Mouse (Mus musculus): ENCODE data around the gene Zfp169. TPM values are rescaled to one million over a fixed set of nuclear protein-coding genes. Genes with fewer than 3 reads are reported as not detected.

Gene Zfp169
- polyA plus RNA-seq, 1 experiment from 2014 or later, result 4.5 TPM

- WGBS, result 93% methylated on average over 6 of the region's 6 CpGs
- peak overlapping the region; percentile 38; the same call in 1 of the 2 replicates for H3K27ac ChIP-seq (ENCODE audit: low read length)
- no peak for ATAC-seq (ENCODE audit: insufficient read depth, low FRiP score)
Observed at GRCm38 (mm10) chr13:48547623-48548022, 34.4 kb upstream of the Zfp169 start.

GRCm38 (mm10) chr13:48546330-48546917 is 33.2 kb upstream of the Zfp169 start:
- H3K27ac ChIP-seq (ENCODE audit: low read length), result peak overlapping the region; percentile 100
- H3K27me3 ChIP-seq (ENCODE audit: control insufficient read depth, insufficient read depth, low read length), result no peaks in the 10 kb centered on the region
- H3K4me3 ChIP-seq (replicated peaks; ENCODE audit: low read length), result peak overlapping the region; percentile 93
- peak overlapping the region; percentile 99 for H3K9ac ChIP-seq (ENCODE audit: low read length)
- H3K4me1 ChIP-seq (ENCODE audit: control insufficient read depth, insufficient read depth, low read length), result peaks cover 17% of the 10 kb centered on the region
- peak overlapping the region; percentile 56 for H3K4me2 ChIP-seq (ENCODE audit: low read depth, low read length)
- H3K9me3 ChIP-seq (replicated peaks; ENCODE audit: control insufficient read depth, low read length), result no peaks in the 10 kb centered on the region
- no peaks in the 10 kb centered on the region for H3K36me3 ChIP-seq (ENCODE audit: control insufficient read depth, insufficient read depth, low read length)
- under 1% methylated on average over 60 of the region's 72 CpGs for WGBS
- ATAC-seq (ENCODE audit: insufficient read depth, low FRiP score), result peak; percentile 98

More at GRCm38 (mm10) chr13:48547623-48548022, 34.4 kb upstream of the Zfp169 start:
- H3K9ac ChIP-seq (ENCODE audit: low read length), result no peak overlapping the region
- no peaks in the 10 kb centered on the region for H3K27me3 ChIP-seq (ENCODE audit: control insufficient read depth, insufficient read depth, low read length)
- H3K9me3 ChIP-seq (replicated peaks; ENCODE audit: control insufficient read depth, low read length), result no peaks in the 10 kb centered on the region
- peaks cover 15% of the 10 kb centered on the region for H3K4me1 ChIP-seq (ENCODE audit: control insufficient read depth, insufficient read depth, low read length)
- no peak overlapping the region for H3K4me3 ChIP-seq (replicated peaks; ENCODE audit: low read length)
- no peaks in the 10 kb centered on the region for H3K36me3 ChIP-seq (ENCODE audit: control insufficient read depth, insufficient read depth, low read length)
- H3K4me2 ChIP-seq (ENCODE audit: low read depth, low read length), result no peak overlapping the region

GRCm38 (mm10) chr13:48545476-48546281 is 32.4 kb upstream of the Zfp169 start:
- ATAC-seq (ENCODE audit: insufficient read depth, low FRiP score), result peak; percentile 89
- peak overlapping the region; percentile 100 for H3K27ac ChIP-seq (ENCODE audit: low read length)
- H3K36me3 ChIP-seq (ENCODE audit: control insufficient read depth, insufficient read depth, low read length), result no peaks in the 10 kb centered on the region
- H3K4me3 ChIP-seq (replicated peaks; ENCODE audit: low read length), result peak overlapping the region; percentile 93
- no peaks in the 10 kb centered on the region for H3K9me3 ChIP-seq (replicated peaks; ENCODE audit: control insufficient read depth, low read length)
- WGBS, result 2% methylated on average over 65 of the region's 72 CpGs
- peaks cover 22% of the 10 kb centered on the region for H3K4me1 ChIP-seq (ENCODE audit: control insufficient read depth, insufficient read depth, low read length)
- H3K27me3 ChIP-seq (ENCODE audit: control insufficient read depth, insufficient read depth, low read length), result no peaks in the 10 kb centered on the region
- H3K4me2 ChIP-seq (ENCODE audit: low read depth, low read length), result peak overlapping the region; percentile 64
- peak overlapping the region; percentile 99 for H3K9ac ChIP-seq (ENCODE audit: low read length)

- Histone ChIP-seq H3K4me2 (ENCODE audit: low read depth, low read length) (peak overlapping the region; percentile 64), H3K36me3 (ENCODE audit: control insufficient read depth, insufficient read depth, low read length) (no peaks in the 10 kb centered on the region), H3K4me3 (replicated peaks; ENCODE audit: low read length) (peak overlapping the region; percentile 93), H3K9ac (ENCODE audit: low read length) (peak overlapping the region; percentile 48; the same call in 1 of the 2 replicates), H3K27ac (ENCODE audit: low read length) (no peak overlapping the region), H3K9me3 (replicated peaks; ENCODE audit: control insufficient read depth, low read length) (no peaks in the 10 kb centered on the region), H3K4me1 (ENCODE audit: control insufficient read depth, insufficient read depth, low read length) (peaks cover 28% of the 10 kb centered on the region), H3K27me3 (ENCODE audit: control insufficient read depth, insufficient read depth, low read length) (no peaks in the 10 kb centered on the region)
- no peak for ATAC-seq (ENCODE audit: insufficient read depth, low FRiP score)
- WGBS, result 34% methylated on average over 4 of the region's 4 CpGs
Observed at GRCm38 (mm10) chr13:48544867-48545266, 31.6 kb upstream of the Zfp169 start.

GRCm38 (mm10) chr13:48544391-48544790 is 31.1 kb upstream of the Zfp169 start:
- Histone ChIP-seq H3K9me3 (replicated peaks; ENCODE audit: control insufficient read depth, low read length) (no peaks in the 10 kb centered on the region), H3K4me3 (replicated peaks; ENCODE audit: low read length) (peak overlapping the region; percentile 93), H3K27ac (ENCODE audit: low read length) (no peak overlapping the region), H3K4me2 (ENCODE audit: low read depth, low read length) (peak overlapping the region; percentile 64), H3K36me3 (ENCODE audit: control insufficient read depth, insufficient read depth, low read length) (no peaks in the 10 kb centered on the region), H3K4me1 (ENCODE audit: control insufficient read depth, insufficient read depth, low read length) (peaks cover 31% of the 10 kb centered on the region), H3K27me3 (ENCODE audit: control insufficient read depth, insufficient read depth, low read length) (no peaks in the 10 kb centered on the region), H3K9ac (ENCODE audit: low read length) (no peak overlapping the region)
- no peak for ATAC-seq (ENCODE audit: insufficient read depth, low FRiP score)

- Histone ChIP-seq H3K4me3 (replicated peaks; ENCODE audit: low read length) (no peak overlapping the region; the same call in 1 of the 2 replicates), H3K4me2 (ENCODE audit: low read depth, low read length) (peak overlapping the region; percentile 38), H3K27ac (ENCODE audit: low read length) (no peak overlapping the region), H3K9ac (ENCODE audit: low read length) (no peak overlapping the region; the same call in 1 of the 2 replicates), H3K36me3 (ENCODE audit: control insufficient read depth, insufficient read depth, low read length) (no peaks in the 10 kb centered on the region), H3K27me3 (ENCODE audit: control insufficient read depth, insufficient read depth, low read length) (no peaks in the 10 kb centered on the region), H3K9me3 (replicated peaks; ENCODE audit: control insufficient read depth, low read length) (no peaks in the 10 kb centered on the region), H3K4me1 (ENCODE audit: control insufficient read depth, insufficient read depth, low read length) (peaks cover 28% of the 10 kb centered on the region)
- no peak for ATAC-seq (ENCODE audit: insufficient read depth, low FRiP score)
- whole genome bisulfite sequencing, result 23% methylated on average over 1 of the region's 1 CpGs
Observed at GRCm38 (mm10) chr13:48540488-48540887, 27.2 kb upstream of the Zfp169 start.

GRCm38 (mm10) chr13:48533441-48533840 is 20.2 kb upstream of the Zfp169 start:
- no peak overlapping the region for H3K4me2 ChIP-seq (ENCODE audit: low read depth, low read length)
- no peak for ATAC-seq (ENCODE audit: insufficient read depth, low FRiP score)
- 80% methylated on average over 5 of the region's 5 CpGs for WGBS
- H3K9ac ChIP-seq (ENCODE audit: low read length), result no peak overlapping the region
- no peaks in the 10 kb centered on the region for H3K27me3 ChIP-seq (ENCODE audit: control insufficient read depth, insufficient read depth, low read length)
- H3K4me3 ChIP-seq (replicated peaks; ENCODE audit: low read length), result no peak overlapping the region
- no peaks in the 10 kb centered on the region for H3K4me1 ChIP-seq (ENCODE audit: control insufficient read depth, insufficient read depth, low read length)
- no peaks in the 10 kb centered on the region for H3K9me3 ChIP-seq (replicated peaks; ENCODE audit: control insufficient read depth, low read length)
- no peak overlapping the region for H3K27ac ChIP-seq (ENCODE audit: low read length)
- H3K36me3 ChIP-seq (ENCODE audit: control insufficient read depth, insufficient read depth, low read length), result no peaks in the 10 kb centered on the region

- ATAC-seq (ENCODE audit: insufficient read depth, low FRiP score), result no peak
- 70% methylated on average over 2 of the region's 2 CpGs for WGBS
Observed at GRCm38 (mm10) chr13:48531448-48531847, 18.2 kb upstream of the Zfp169 start.

GRCm38 (mm10) chr13:48530685-48531084 is 17.4 kb upstream of the Zfp169 start:
- Histone ChIP-seq H3K9me3 (replicated peaks; ENCODE audit: control insufficient read depth, low read length) (no peaks in the 10 kb centered on the region), H3K27ac (ENCODE audit: low read length) (no peak overlapping the region; the same call in 1 of the 2 replicates), H3K27me3 (ENCODE audit: control insufficient read depth, insufficient read depth, low read length) (no peaks in the 10 kb centered on the region), H3K4me1 (ENCODE audit: control insufficient read depth, insufficient read depth, low read length) (no peaks in the 10 kb centered on the region), H3K4me3 (replicated peaks; ENCODE audit: low read length) (no peak overlapping the region), H3K4me2 (ENCODE audit: low read depth, low read length) (no peak overlapping the region), H3K9ac (ENCODE audit: low read length) (no peak overlapping the region), H3K36me3 (ENCODE audit: control insufficient read depth, insufficient read depth, low read length) (no peaks in the 10 kb centered on the region)
- 38% methylated on average over 2 of the region's 2 CpGs for WGBS
- ATAC-seq (ENCODE audit: insufficient read depth, low FRiP score), result peak; percentile 29; the same call in 1 of the 2 replicates

More at GRCm38 (mm10) chr13:48531448-48531847, 18.2 kb upstream of the Zfp169 start:
- Histone ChIP-seq H3K4me1 (ENCODE audit: control insufficient read depth, insufficient read depth, low read length) (no peaks in the 10 kb centered on the region), H3K4me3 (replicated peaks; ENCODE audit: low read length) (no peak overlapping the region), H3K4me2 (ENCODE audit: low read depth, low read length) (no peak overlapping the region), H3K36me3 (ENCODE audit: control insufficient read depth, insufficient read depth, low read length) (no peaks in the 10 kb centered on the region), H3K9me3 (replicated peaks; ENCODE audit: control insufficient read depth, low read length) (no peaks in the 10 kb centered on the region), H3K9ac (ENCODE audit: low read length) (no peak overlapping the region), H3K27ac (ENCODE audit: low read length) (no peak overlapping the region), H3K27me3 (ENCODE audit: control insufficient read depth, insufficient read depth, low read length) (no peaks in the 10 kb centered on the region)

Measured in stomach, embryonic 16.5 days (tissue).